Mouse (Mus musculus): Measurements from ENCODE around the gene Lcp2. TPM values are rescaled to one million over a fixed set of nuclear protein-coding genes. Genes with fewer than 3 reads are reported as not detected.

Gene Lcp2
- total RNA-seq (2014; fragmentation: Nextera tagmentation), result 104 and 109 TPM in 2 replicates
- total RNA-seq (2017), result 43.1 and 48.3 TPM in 2 replicates
- polyA plus RNA-seq (2012), result 44.8 and 52.2 TPM in 2 replicates

DNA sequence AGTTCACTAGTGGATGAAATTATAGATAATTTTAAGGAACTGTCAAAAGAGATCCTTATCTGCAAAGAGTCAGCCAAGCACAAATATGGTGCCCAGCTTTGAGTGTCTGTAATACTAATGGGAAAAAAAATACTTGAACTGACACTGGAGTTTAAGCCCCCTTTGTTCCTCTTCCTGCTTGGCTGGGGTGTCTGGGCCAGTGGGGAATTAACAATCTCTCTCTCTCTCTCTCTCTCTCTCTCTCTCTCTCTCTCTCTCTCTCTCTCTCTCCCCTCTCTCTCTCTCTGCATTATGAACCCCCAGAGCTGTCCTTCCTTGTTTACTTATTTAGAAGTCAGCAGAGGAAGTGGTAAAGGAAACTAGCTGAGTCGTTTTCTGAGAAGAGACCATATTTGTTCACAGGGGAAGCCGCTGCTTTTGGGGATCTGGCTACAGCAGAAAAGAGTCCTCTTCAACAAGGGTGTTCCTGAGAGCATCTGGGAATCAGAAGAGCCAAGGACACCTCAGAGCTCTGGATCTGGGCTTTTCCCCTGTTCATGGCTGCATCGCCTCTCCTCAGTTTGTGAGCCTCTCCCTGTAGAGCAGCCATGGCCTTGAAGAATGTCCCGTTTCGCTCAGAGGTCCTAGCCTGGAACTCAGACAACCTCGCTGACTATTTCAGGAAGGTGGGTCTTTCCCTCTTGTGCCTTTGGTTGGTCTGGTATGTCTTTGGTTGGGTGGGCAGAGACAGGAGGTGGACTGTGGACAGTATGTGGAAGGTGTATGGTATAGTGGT is at the start of gene Lcp2:
Gene Lcp2 (plus strand): TSS at position 154 of the 775 bp plus-strand sequence.
- Histone ChIP-seq H3K4me3 (ENCODE audit: low read depth, low read length) (peak within 1 kb of the TSS; percentile 68), H3K9me3 (replicated peaks) (peaks cover 10% of the 10 kb centered on the region), H3K36me3 (replicated peaks) (peaks cover 22% of the 10 kb centered on the region), H3K27me3 (ENCODE audit: insufficient read depth, low read length) (no peaks in the 10 kb centered on the region), H3K4me1 (ENCODE audit: insufficient read depth, low read depth, low read length) (peaks cover 55% of the 10 kb centered on the region)
- TF ChIP-seq TAL1 (conservative IDR thresholded peaks at IDR 0.05; ENCODE audit: low read depth, low read length) (no peak), GATA1 (IDR thresholded peaks at IDR 0.05; ENCODE audit: borderline replicate concordance, low read length) (no peak), POLR2AphosphoS5 (IDR thresholded peaks at IDR 0.05; ENCODE audit: insufficient replicate concordance, low read depth, low read length) (no peak), CTCF (IDR thresholded peaks at IDR 0.05; ENCODE audit: low read depth, low read length) (no peak), GATA2 (IDR thresholded peaks at IDR 0.05; ENCODE audit: borderline replicate concordance, low read depth, low read length) (no peak)
- DNase-seq (ENCODE audit: low spot score), result no peak
- peak; percentile 37 for ATAC-seq (ENCODE audit: extremely low read depth, insufficient number of reproducible peaks, low FRiP score, poor library complexity, severe bottlenecking)

DNA sequence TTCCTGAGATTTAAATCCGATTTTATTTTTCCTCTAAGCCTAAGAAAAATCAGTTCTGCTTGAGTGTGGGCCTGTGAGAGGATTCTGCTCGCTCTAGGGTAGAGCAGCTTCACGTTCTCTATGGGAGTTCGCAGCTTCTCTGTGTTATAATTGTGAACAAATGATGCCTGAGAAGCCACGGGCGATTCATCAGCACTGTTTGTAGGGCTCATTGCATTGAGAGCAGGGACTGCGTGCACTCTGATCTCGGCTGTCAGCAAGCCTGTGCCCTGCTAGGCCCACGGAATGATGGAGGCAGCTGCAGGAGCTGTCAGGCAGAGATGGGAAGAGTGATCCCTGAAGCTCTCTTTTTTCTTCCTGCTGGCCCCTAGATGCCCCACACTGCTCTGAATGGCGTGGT is 48.5 kb upstream of the Lcp2 start:
- H3K27me3 ChIP-seq (ENCODE audit: insufficient read depth, low read length), result peaks cover 35% of the 10 kb centered on the region
- DNase-seq (ENCODE audit: low spot score), result no peak
- no peak overlapping the region for H3K4me3 ChIP-seq (ENCODE audit: low read depth, low read length)
- TF ChIP-seq GATA1 (IDR thresholded peaks at IDR 0.05; ENCODE audit: borderline replicate concordance, low read length) (no peak), CTCF (IDR thresholded peaks at IDR 0.05; ENCODE audit: low read depth, low read length) (no peak), POLR2AphosphoS5 (IDR thresholded peaks at IDR 0.05; ENCODE audit: insufficient replicate concordance, low read depth, low read length) (no peak), GATA2 (IDR thresholded peaks at IDR 0.05; ENCODE audit: borderline replicate concordance, low read depth, low read length) (no peak), TAL1 (conservative IDR thresholded peaks at IDR 0.05; ENCODE audit: low read depth, low read length) (no peak)
- ATAC-seq (ENCODE audit: extremely low read depth, insufficient number of reproducible peaks, low FRiP score, poor library complexity, severe bottlenecking), result no peak
- peaks cover 22% of the 10 kb centered on the region for H3K4me1 ChIP-seq (ENCODE audit: insufficient read depth, low read depth, low read length)
- no peaks in the 10 kb centered on the region for H3K36me3 ChIP-seq (replicated peaks)
- H3K9me3 ChIP-seq (replicated peaks), result peaks cover 10% of the 10 kb centered on the region

DNA sequence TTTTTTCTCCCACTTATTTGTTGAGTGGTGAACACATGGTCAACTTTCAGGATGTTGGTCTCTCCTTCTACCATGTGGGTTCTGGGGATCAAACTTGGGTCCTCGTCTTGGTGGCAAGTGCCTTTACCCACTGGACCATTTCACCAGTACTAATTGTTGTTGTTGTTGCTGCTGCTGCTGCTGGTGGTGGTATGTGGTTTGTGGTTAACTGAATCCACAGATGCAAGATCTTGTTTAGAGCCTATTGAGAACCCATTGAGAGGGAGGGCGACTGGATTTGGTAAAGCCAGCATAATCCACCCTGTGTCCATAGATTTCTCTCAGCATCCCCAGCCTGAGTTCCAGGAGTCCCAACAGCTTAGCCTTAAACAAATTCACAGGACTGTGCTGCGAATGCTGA is 46.3 kb upstream of the Lcp2 start:
- peaks cover 24% of the 10 kb centered on the region for H3K4me1 ChIP-seq (ENCODE audit: insufficient read depth, low read depth, low read length)
- H3K9me3 ChIP-seq (replicated peaks), result peaks cover 5% of the 10 kb centered on the region
- H3K36me3 ChIP-seq (replicated peaks), result no peaks in the 10 kb centered on the region
- peaks cover 16% of the 10 kb centered on the region for H3K27me3 ChIP-seq (ENCODE audit: insufficient read depth, low read length)
- no peak for TF ChIP-seq GATA2 (IDR thresholded peaks at IDR 0.05; ENCODE audit: borderline replicate concordance, low read depth, low read length)
- H3K4me3 ChIP-seq (ENCODE audit: low read depth, low read length), result no peak overlapping the region
- DNase-seq (ENCODE audit: low spot score), result no peak
- peak; percentile 25; the same call in 1 of the 2 replicates for ATAC-seq (ENCODE audit: extremely low read depth, insufficient number of reproducible peaks, low FRiP score, poor library complexity, severe bottlenecking)

DNA sequence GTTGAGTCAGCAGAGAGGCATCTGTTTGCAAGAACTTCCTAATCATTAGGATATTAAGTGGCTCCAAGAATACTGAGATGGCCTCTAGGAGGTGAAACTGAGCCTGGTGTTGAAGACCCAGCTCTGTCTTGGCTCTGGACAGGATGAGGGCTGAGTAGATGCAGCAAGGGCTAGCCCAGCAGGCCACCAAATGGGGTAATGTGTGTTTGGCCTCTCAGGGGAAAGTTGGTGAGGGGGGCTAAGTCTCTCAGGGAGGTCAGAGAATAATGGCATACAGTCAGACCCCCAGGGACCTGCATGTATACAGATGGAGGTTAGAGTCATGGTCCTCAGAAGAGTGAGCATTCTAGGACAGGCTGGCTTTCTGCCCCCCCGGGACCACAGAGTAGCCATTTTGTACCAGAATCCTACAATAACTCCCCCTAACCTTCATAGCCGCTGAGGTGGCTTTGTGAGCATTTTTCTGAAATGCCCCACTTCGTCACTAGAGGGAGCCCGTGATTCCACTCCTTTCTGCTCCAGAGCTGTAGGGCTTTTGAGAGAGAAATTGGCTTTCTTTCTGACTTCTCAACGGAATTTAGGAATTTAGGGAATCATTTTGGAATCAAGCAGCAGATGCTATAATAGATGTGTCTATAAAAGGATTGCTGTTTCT is 44.7 kb upstream of the Lcp2 start:
- H3K9me3 ChIP-seq (replicated peaks), result peaks cover 11% of the 10 kb centered on the region
- H3K4me3 ChIP-seq (ENCODE audit: low read depth, low read length), result no peak overlapping the region
- no peak for TF ChIP-seq GATA2 (IDR thresholded peaks at IDR 0.05; ENCODE audit: borderline replicate concordance, low read depth, low read length)
- peak; percentile 55 for TF ChIP-seq CTCF (IDR thresholded peaks at IDR 0.05; ENCODE audit: low read depth, low read length)
- no peak for TF ChIP-seq TAL1 (conservative IDR thresholded peaks at IDR 0.05; ENCODE audit: low read depth, low read length)
- TF ChIP-seq POLR2AphosphoS5 (IDR thresholded peaks at IDR 0.05; ENCODE audit: insufficient replicate concordance, low read depth, low read length), result no peak
- H3K36me3 ChIP-seq (replicated peaks), result no peaks in the 10 kb centered on the region
- peaks cover 35% of the 10 kb centered on the region for H3K4me1 ChIP-seq (ENCODE audit: insufficient read depth, low read depth, low read length)
- DNase-seq (ENCODE audit: low spot score) (peak; percentile 45), ATAC-seq (ENCODE audit: extremely low read depth, insufficient number of reproducible peaks, low FRiP score, poor library complexity, severe bottlenecking) (0 out of 2 replicates have a peak, but pooled peaks have one; percentile 3)
- peaks cover 4% of the 10 kb centered on the region; the same call in 1 of the 2 replicates for H3K27me3 ChIP-seq (ENCODE audit: insufficient read depth, low read length)

DNA sequence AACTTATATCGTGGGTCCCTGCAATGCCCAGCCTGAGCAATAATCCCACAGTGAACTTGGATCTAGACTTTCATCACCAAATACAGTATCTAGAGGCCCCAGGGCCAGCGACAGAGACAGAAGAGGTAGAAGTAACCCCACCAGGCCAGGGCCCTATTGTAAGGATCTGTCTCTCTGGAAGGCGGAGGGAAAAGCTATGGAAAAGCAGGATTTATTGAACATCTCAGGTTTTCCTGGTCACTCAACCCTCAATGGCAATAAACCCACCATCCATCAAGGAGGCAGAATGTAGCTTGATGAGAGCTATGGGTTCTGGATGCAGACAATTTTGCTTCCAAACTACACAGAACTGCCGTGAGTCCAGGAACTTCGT is 44.1 kb upstream of the Lcp2 start:
- H3K9me3 ChIP-seq (replicated peaks), result peaks cover 11% of the 10 kb centered on the region
- DNase-seq (ENCODE audit: low spot score) (no peak), ATAC-seq (ENCODE audit: extremely low read depth, insufficient number of reproducible peaks, low FRiP score, poor library complexity, severe bottlenecking) (no peak)
- no peak overlapping the region for H3K4me3 ChIP-seq (ENCODE audit: low read depth, low read length)
- no peaks in the 10 kb centered on the region for H3K36me3 ChIP-seq (replicated peaks)
- peaks cover 35% of the 10 kb centered on the region for H3K4me1 ChIP-seq (ENCODE audit: insufficient read depth, low read depth, low read length)
- TF ChIP-seq TAL1 (conservative IDR thresholded peaks at IDR 0.05; ENCODE audit: low read depth, low read length) (no peak), CTCF (IDR thresholded peaks at IDR 0.05; ENCODE audit: low read depth, low read length) (no peak)
- H3K27me3 ChIP-seq (ENCODE audit: insufficient read depth, low read length), result peaks cover 4% of the 10 kb centered on the region; the same call in 1 of the 2 replicates

DNA sequence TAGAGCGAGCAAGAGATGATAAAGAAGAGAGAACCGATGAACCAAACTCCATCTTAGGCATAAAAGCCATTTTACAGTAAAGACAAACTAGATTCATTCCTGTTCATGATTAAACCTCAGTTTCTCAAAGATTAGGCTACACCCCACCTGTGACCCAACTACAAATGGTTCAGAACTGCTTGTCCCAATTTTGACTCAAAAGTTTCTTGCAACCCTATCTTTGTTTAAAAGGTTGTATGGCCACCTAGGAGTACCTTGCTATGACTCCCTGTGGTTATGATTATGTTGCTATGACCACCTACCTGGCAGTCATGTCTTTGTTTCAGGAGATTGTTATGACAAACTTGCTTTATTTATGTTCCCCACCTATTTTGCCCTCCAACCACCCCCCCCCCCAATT is 39.1 kb upstream of the Lcp2 start:
- H3K4me1 ChIP-seq (ENCODE audit: insufficient read depth, low read depth, low read length), result peaks cover 47% of the 10 kb centered on the region

More for the DNA sequence above, 39.1 kb upstream of the Lcp2 start:
- H3K4me3 ChIP-seq (ENCODE audit: low read depth, low read length), result no peak overlapping the region
- H3K36me3 ChIP-seq (replicated peaks), result no peaks in the 10 kb centered on the region
- DNase-seq (ENCODE audit: low spot score) (no peak), ATAC-seq (ENCODE audit: extremely low read depth, insufficient number of reproducible peaks, low FRiP score, poor library complexity, severe bottlenecking) (no peak)
- H3K9me3 ChIP-seq (replicated peaks), result peaks cover 11% of the 10 kb centered on the region
- H3K27me3 ChIP-seq (ENCODE audit: insufficient read depth, low read length), result no peaks in the 10 kb centered on the region
- no peak for TF ChIP-seq CTCF (IDR thresholded peaks at IDR 0.05; ENCODE audit: low read depth, low read length)
- no peak for TF ChIP-seq GATA2 (IDR thresholded peaks at IDR 0.05; ENCODE audit: borderline replicate concordance, low read depth, low read length)
- TF ChIP-seq TAL1 (conservative IDR thresholded peaks at IDR 0.05; ENCODE audit: low read depth, low read length), result no peak
- TF ChIP-seq GATA1 (IDR thresholded peaks at IDR 0.05; ENCODE audit: borderline replicate concordance, low read length), result no peak
- TF ChIP-seq POLR2AphosphoS5 (IDR thresholded peaks at IDR 0.05; ENCODE audit: insufficient replicate concordance, low read depth, low read length), result no peak

Data from G1E (cell line).